Mouse (Mus musculus): ENCODE data around the gene Orc6. TPM values are rescaled to one million over a fixed set of nuclear protein-coding genes. Genes with fewer than 3 reads are reported as not detected.
A peak's percentile ranks its signal among the peaks of the same experiment; 100 is the strongest.

Orc6 gene
- total RNA-seq (2017) = 65.1 and 92.5 TPM in 2 replicates

DNA sequence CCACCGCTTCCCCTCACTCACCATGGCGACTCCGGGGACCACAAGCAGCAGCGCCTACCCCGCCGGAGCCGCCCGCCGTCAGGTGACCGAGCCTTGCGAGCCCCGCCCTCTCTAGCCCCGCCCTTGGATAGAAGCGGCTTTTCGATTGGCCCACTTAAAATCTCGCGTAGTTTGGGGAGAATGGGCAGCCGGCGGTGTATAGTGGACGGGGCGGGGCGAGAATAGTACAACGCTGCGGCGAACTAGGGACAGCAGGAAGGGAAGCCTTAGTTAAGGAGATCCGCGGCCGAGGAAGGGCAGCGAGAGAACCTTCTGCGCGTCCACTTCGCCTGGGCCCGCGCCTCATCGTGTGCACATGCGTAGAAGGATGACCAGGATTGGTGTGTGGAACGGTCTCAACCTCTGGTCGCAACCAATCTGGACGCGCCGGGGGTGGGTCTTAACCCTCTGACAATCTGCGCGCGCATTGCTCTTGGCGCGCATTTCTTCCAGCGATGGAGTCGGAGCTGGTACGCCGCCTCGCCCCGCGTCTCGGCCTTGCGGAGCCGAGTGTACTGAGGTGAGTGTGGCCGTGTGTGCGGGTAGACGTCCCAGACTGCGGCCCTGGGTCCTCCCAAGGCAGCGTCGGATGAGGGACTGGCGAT, at the start of gene Orc6, which contains the start of gene Vps35:
Gene Orc6 (plus strand): TSS at position 199 of the 644 bp plus-strand sequence.
Gene Vps35 (minus strand): TSS at position 369 of the 644 bp plus-strand sequence.
- ATAC-seq (replicated peaks in 1 of 2; ENCODE audit: insufficient read depth in 1 of 2, low FRiP score in 2 of 2, low TSS enrichment in 1 of 2, low read depth in 1 of 2, poor library complexity in 2 of 2, severe bottlenecking in 2 of 2) = peak; percentile 92 to 93

- ATAC-seq (replicated peaks in 1 of 2; ENCODE audit: insufficient read depth in 1 of 2, low FRiP score in 2 of 2, low TSS enrichment in 1 of 2, low read depth in 1 of 2, poor library complexity in 2 of 2, severe bottlenecking in 2 of 2) = no peak
Observed at GRCm38 (mm10) chr8:85286846-85287245, 12.6 kb upstream of the Orc6 start.

- peak; percentile 6 to 22; a peak in 3 of 4 replicates for ATAC-seq (replicated peaks in 1 of 2; ENCODE audit: insufficient read depth in 1 of 2, low FRiP score in 2 of 2, low TSS enrichment in 1 of 2, low read depth in 1 of 2, poor library complexity in 2 of 2, severe bottlenecking in 2 of 2)
Observed at GRCm38 (mm10) chr8:85298600-85299433, 615 bp upstream of the Orc6 start.

- no peak for ATAC-seq (replicated peaks in 1 of 2; ENCODE audit: insufficient read depth in 1 of 2, low FRiP score in 2 of 2, low TSS enrichment in 1 of 2, low read depth in 1 of 2, poor library complexity in 2 of 2, severe bottlenecking in 2 of 2)
Observed at GRCm38 (mm10) chr8:85301941-85302340, 2.5 kb downstream of the Orc6 start.

DNA sequence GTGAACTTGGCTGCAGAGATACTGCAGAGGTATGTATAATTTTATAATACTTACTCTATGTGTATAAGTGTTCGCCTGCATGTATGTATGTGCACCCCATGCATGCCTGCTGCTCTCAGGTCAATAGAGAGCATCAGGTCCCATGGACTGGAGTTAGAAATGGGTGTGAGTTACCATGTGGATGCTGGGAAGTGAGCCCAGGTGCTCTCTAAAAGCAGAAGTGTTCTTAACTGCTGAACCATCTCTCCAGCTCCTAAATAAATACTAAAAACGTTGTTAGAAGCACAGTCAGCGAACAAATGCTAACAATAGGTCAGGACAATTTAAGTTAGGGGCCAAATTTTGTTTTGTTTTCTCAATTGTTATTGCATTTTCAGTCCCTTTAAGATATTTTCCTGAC, 3.5 kb downstream of the Orc6 start:
- ATAC-seq (replicated peaks in 1 of 2; ENCODE audit: insufficient read depth in 1 of 2, low FRiP score in 2 of 2, low TSS enrichment in 1 of 2, low read depth in 1 of 2, poor library complexity in 2 of 2, severe bottlenecking in 2 of 2) = no peak

DNA sequence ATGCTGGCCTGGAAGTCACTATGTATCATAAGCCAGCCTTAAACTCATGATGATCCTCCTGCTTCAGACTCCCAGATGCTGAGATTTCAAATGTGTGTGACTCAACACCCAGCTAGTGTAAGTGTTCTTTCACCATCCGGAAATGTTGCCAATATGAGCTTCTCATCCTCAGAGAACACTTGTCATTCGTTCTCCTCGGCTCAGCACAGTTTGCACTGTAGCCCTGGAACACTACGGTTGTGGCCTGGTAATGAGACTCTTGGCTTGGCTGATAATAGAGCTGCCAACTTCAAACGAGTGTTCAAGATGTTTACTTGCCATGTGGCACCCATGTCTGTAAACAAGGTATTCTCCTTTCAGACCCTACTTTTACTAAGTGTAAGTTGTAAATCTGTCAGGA, 4.1 kb downstream of the Orc6 start:
- no peak for ATAC-seq (replicated peaks in 1 of 2; ENCODE audit: insufficient read depth in 1 of 2, low FRiP score in 2 of 2, low TSS enrichment in 1 of 2, low read depth in 1 of 2, poor library complexity in 2 of 2, severe bottlenecking in 2 of 2)

DNA sequence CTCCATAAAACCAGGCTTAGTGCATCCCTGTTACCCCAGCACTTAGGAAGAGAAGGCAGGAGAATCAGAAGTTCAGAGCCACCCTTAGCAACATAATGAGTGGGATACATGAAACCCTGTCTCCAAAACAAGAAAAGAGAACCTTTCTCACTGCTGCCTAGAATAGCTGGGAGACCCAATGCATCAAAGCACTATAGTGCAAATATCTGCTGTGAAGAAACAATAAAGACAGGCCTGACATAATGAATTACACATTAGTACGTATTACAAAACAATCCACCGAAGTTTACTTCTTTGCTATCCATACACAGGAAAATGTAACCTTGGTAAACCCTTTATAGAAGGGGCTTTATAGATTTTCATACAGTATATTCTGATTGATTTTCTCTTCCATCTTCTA, 9.1 kb downstream of the Orc6 start:
- ATAC-seq (replicated peaks in 1 of 2; ENCODE audit: insufficient read depth in 1 of 2, low FRiP score in 2 of 2, low TSS enrichment in 1 of 2, low read depth in 1 of 2, poor library complexity in 2 of 2, severe bottlenecking in 2 of 2) = no peak

DNA sequence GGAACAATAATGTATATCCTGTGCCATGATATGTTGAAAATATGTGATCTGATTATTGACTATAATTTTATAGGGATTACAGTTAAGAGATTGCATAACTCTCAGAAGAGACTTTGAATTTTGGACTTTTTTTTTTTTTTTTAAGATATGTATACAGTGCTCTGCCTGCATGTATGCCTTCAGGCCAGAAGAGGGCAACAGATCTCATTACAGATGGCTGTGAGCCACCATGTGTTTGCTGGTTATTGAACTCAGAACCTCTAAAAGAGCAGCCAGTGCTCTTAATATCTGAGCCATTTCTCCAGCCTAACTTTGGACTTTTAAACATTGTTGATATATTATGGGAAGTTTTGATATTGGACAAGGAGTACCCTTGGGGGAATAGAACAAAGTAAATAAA, 12.3 kb downstream of the Orc6 start:
- peak; percentile 27 to 29; a peak in 1 of 4 replicates for ATAC-seq (replicated peaks in 1 of 2; ENCODE audit: insufficient read depth in 1 of 2, low FRiP score in 2 of 2, low TSS enrichment in 1 of 2, low read depth in 1 of 2, poor library complexity in 2 of 2, severe bottlenecking in 2 of 2)

GRCm38 (mm10) chr8:85313036-85313435, 13.6 kb downstream of the Orc6 start:
- no peak for ATAC-seq (replicated peaks in 1 of 2; ENCODE audit: insufficient read depth in 1 of 2, low FRiP score in 2 of 2, low TSS enrichment in 1 of 2, low read depth in 1 of 2, poor library complexity in 2 of 2, severe bottlenecking in 2 of 2)

GRCm38 (mm10) chr8:85318534-85318933, 19.1 kb downstream of the Orc6 start:
- ATAC-seq (replicated peaks in 1 of 2; ENCODE audit: insufficient read depth in 1 of 2, low FRiP score in 2 of 2, low TSS enrichment in 1 of 2, low read depth in 1 of 2, poor library complexity in 2 of 2, severe bottlenecking in 2 of 2) = no peak

DNA sequence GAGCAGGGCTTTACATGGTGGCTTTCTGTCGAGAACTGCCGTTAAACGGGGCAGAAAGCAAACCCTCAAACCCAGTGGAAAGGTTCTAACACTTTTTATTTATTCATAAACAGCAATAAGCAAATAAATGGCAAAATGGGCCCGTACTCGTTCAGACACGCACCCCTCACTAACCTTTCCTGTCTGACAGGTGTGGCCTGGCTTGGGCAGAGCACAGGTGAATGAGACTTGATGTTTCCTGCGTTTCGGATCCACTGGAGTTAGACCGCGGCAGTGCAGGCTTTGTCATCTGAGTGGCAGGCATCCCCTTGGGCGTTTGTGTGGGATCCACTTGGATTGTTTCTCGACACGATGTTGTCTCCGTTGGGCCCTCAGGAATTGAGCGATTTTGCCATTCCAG, 22.5 kb downstream of the Orc6 start:
- ATAC-seq (replicated peaks in 1 of 2; ENCODE audit: insufficient read depth in 1 of 2, low FRiP score in 2 of 2, low TSS enrichment in 1 of 2, low read depth in 1 of 2, poor library complexity in 2 of 2, severe bottlenecking in 2 of 2) = no peak

DNA sequence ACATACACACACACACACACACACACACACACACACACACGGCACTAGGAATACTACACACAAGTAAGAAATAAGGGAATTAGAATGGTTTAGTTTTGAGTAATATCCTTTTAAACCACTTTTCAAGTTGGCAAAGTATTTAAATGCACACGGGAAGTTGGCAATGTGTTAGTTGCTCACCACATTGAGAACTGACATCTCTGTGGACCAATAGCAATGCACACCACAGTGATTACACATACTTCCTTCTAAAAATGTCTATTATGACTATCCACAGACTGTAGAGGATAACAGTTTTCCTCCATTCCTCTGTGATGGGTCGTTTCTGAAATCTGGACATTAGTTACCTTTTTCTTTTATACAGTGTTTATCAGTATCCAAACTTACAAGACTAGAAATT, 23.7 kb downstream of the Orc6 start:
- ATAC-seq (replicated peaks in 1 of 2; ENCODE audit: insufficient read depth in 1 of 2, low FRiP score in 2 of 2, low TSS enrichment in 1 of 2, low read depth in 1 of 2, poor library complexity in 2 of 2, severe bottlenecking in 2 of 2) = peak; percentile 36 to 37; a peak in 1 of 4 replicates

DNA sequence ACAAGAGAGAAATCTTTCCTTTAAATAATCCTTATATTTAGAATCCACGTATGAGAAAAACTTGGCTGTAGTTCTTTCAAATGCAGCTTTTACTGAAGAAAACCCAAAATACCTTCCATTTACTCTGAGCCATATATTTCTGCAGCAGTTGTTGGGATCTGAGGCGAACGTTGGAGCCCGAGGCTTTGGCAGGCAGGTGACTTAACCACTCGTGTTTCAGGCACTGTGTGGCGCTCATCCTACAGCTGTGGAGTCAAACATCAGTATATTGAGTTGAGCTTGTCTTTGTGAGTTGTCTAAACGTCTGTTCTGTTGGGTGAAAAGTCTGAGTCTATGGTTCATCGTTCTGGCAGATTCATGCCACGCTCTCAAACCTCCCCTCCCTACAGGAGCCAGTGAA, 27.6 kb downstream of the Orc6 start:
- no peak for ATAC-seq (replicated peaks in 1 of 2; ENCODE audit: insufficient read depth in 1 of 2, low FRiP score in 2 of 2, low TSS enrichment in 1 of 2, low read depth in 1 of 2, poor library complexity in 2 of 2, severe bottlenecking in 2 of 2)

DNA sequence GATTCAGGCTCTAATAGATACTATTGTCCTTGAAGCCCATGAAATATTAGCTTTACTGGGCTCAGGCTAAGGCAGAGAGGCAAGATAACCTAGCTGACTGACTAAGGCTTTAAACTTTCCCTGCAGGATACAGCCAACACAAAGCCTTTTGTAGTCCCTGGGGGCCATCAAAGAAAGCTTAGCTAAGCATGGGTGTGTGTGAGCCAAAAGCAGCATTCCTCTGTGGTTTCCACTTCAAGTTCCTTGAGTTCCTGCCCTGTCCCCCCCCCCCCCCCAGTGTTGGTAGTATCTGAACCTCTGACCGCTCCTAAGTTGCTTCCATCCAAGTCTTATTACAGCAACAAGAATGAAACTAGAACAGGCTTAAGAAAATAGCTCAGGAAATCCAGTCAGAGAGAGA, 30.1 kb downstream of the Orc6 start:
- no peak for ATAC-seq (replicated peaks in 1 of 2; ENCODE audit: insufficient read depth in 1 of 2, low FRiP score in 2 of 2, low TSS enrichment in 1 of 2, low read depth in 1 of 2, poor library complexity in 2 of 2, severe bottlenecking in 2 of 2)

- ATAC-seq (replicated peaks in 1 of 2; ENCODE audit: insufficient read depth in 1 of 2, low FRiP score in 2 of 2, low TSS enrichment in 1 of 2, low read depth in 1 of 2, poor library complexity in 2 of 2, severe bottlenecking in 2 of 2) = no peak
Observed at GRCm38 (mm10) chr8:85335105-85335504, 35.7 kb downstream of the Orc6 start.

GRCm38 (mm10) chr8:85336211-85336933, 36.9 kb downstream of the Orc6 start:
- no peak for ATAC-seq (replicated peaks in 1 of 2; ENCODE audit: insufficient read depth in 1 of 2, low FRiP score in 2 of 2, low TSS enrichment in 1 of 2, low read depth in 1 of 2, poor library complexity in 2 of 2, severe bottlenecking in 2 of 2)

- ATAC-seq (replicated peaks in 1 of 2; ENCODE audit: insufficient read depth in 1 of 2, low FRiP score in 2 of 2, low TSS enrichment in 1 of 2, low read depth in 1 of 2, poor library complexity in 2 of 2, severe bottlenecking in 2 of 2) = no peak
Observed at GRCm38 (mm10) chr8:85337681-85338080, 38.2 kb downstream of the Orc6 start.

All from hematopoietic stem cell, adult 5-6 weeks (primary cell).